Mouse (Mus musculus) bone marrow, adult 2 months (tissue): Measurements from ENCODE around the gene Timp3. TPM values are rescaled to one million over a fixed set of nuclear protein-coding genes. Genes with fewer than 3 reads are reported as not detected.

Experiments
- H3K27ac ChIP-seq: fragments of 200-500 bp; 2 replicates; pipeline ENCODE4 v1.5.1; 2012; ENCODE audit warnings: low read depth, mild to moderate bottlenecking, control low read depth, inconsistent platforms, low read length; ENCODE audit not compliant: control insufficient read depth, poor library complexity, insufficient read depth
- H3K4me1 ChIP-seq: fragments of 200-500 bp; 2 replicates; pipeline ENCODE4 v1.6.1; 2011; ENCODE audit warnings: low read length; ENCODE audit not compliant: control insufficient read depth, insufficient read depth
- H3K4me3 ChIP-seq: fragments of 200-500 bp; replicated peaks from 2 replicates; pipeline ENCODE3; 2011; ENCODE audit warnings: mild to moderate bottlenecking, low read depth, low read length, control low read depth; ENCODE audit not compliant: control insufficient read depth
- CTCF ChIP-seq: fragments of 200-500 bp; IDR thresholded peaks from 2 replicates; pipeline ENCODE4 v1.5.1; 2011; ENCODE audit warnings: low read length, control low read depth; ENCODE audit not compliant: control insufficient read depth, insufficient read depth
- POLR2A ChIP-seq: fragments of 200-500 bp; IDR thresholded peaks from 2 replicates; pipeline ENCODE4 v1.6.1; 2011; ENCODE audit warnings: low read depth, mild to moderate bottlenecking, control low read depth, low read length, borderline replicate concordance; ENCODE audit not compliant: control insufficient read depth
- WGBS: fragments of 180-500 bp; shearing (Covaris S2); methylation state at CpG from one replicate; pipeline ENCODE4 v1.1.7; 2018; 5-methylcytosine and 5-hydroxymethylcytosine counted together
- polyA plus RNA-seq: library from polyadenylated mRNA; stranded (reverse); fragments of >200 nt; gene quantifications from 2 replicates; pipeline ENCODE4 v1.2.4, GENCODE M21; 2011; ENCODE audit warnings: low replicate concordance; ENCODE audit not compliant: missing spikeins, insufficient read depth, insufficient read length

Timp3 gene
- polyA plus RNA-seq, 1 experiment = 32.5 TPM

DNA sequence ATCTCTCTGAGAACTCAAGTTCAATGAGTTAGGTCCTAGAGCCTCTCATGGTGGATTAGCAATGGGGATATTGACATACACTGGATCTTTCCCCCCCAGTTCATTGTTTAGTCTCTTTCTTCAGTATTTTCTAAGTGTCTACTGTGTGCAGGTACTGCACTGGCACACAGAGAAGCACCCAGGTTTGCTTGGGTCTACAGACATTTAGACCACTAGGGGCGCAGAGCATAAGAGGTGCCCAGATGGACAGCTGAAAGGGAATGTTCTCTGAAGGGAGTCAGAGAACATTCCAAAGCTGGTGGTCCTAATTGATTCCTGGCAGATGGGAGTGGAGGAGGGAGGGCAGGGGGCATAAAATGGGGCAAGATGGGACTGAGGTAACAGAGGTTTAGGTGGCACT, 6.3 kb upstream of the Timp3 start:
- H3K4me1 ChIP-seq = no peaks in the 10 kb centered on the region
- no peak for TF ChIP-seq POLR2A
- TF ChIP-seq CTCF = no peak
- no peak overlapping the region for H3K4me3 ChIP-seq
- 69% methylated on average over 1 of the region's 1 CpGs for WGBS
- H3K27ac ChIP-seq = no peak overlapping the region

DNA sequence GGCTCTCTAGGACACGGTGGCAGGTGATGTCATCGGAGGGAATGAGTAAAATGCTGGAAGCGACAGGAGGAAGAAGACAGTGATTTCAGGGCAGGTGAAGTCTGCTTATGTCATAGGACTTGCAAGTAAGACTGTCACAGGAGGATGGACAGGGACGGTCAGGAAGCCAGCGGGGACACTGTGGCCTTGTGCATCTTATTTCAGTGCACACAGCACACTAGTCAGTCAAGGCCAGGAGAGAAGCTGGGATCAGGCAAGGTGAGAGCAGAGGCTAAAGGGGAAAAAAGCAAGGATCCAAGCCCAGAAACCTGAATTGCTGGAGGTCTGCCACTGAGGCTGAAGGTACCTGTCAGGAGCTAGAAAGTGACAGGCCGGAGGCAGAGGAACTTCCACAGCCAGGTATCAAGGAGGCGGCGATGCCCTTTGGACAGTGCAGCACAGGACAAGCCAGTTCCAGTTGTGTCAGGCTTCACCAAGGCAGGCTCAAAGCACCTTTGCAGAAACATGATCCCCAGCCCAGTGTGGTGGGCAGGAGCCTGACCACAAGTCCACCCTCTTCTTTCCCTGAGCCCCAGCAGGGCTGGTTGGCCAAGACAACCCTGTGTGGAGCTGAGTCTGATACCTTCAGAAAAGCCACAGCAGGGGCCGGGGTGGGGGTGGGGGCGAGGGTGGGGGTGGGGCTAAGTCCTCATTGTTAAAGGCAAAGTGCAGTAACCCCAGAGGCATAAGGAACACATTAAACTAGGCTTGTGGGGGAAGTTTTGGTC, 5.4 kb upstream of the Timp3 start:
- no peak overlapping the region for H3K4me3 ChIP-seq
- TF ChIP-seq CTCF (no peak), POLR2A (no peak)
- H3K4me1 ChIP-seq = no peaks in the 10 kb centered on the region
- H3K27ac ChIP-seq = no peak overlapping the region
- 70% methylated on average over 10 of the region's 10 CpGs for WGBS

DNA sequence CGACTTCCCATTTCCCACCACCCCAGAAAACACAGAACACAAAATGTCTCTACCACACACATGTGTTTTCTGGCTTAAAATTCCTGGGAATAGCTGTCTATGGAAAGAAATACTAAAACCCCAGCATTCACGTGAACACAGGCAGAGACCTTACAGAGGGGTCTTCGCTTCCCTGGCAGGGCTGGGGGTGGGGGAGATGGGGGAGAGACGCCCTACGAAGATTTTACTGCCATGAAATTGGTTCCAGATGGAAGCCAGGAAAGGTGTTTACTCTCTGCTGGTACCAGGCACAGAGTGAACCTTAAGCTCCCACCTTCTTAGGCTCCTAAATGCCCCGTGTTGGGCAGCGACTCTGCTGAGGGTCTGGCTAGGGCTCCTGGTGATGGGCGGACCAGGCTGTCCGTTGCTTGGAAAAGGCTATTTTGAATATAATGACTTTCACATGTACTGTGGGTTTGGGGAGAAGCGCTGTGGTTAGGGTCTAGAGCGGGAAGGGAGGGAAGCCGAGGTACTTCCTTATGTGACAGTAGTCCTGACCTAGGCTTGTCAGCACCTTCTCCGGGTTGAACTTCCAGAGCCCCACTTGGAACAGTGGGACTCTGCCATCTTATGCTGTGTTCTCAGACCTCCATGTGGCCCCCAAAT, 4.6 kb upstream of the Timp3 start:
- TF ChIP-seq POLR2A (no peak), CTCF (no peak)
- Histone ChIP-seq H3K4me1 (no peaks in the 10 kb centered on the region), H3K4me3 (no peak overlapping the region), H3K27ac (no peak overlapping the region)
- 17% methylated on average over 13 of the region's 13 CpGs for WGBS

DNA sequence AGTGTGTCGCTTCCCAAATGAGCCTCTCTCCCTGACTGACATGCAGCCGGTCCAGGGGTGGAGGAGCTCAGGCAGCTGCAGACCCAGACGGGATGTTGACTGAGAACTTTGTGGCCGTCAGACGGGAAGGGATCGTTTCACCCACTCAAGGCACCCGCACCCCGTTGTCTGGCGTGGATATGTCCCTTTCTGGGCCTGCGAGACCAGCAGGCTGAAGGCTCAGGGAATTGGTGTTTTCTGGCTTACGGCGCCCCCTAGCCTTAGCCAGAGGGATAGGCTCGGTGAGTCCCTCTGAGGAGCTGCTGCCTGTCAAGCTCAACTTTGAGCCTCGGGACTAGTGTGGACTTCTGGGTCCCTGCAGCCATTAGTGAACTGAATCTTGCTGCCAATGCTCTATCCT, 4.1 kb upstream of the Timp3 start:
- TF ChIP-seq CTCF = peak; percentile 84
- 0 out of 2 replicates have a peak, but pooled peaks have one; percentile 27 for TF ChIP-seq POLR2A
- H3K4me1 ChIP-seq = no peaks in the 10 kb centered on the region
- H3K27ac ChIP-seq = no peak overlapping the region
- WGBS = under 1% methylated on average over 14 of the region's 14 CpGs
- H3K4me3 ChIP-seq = no peak overlapping the region

DNA sequence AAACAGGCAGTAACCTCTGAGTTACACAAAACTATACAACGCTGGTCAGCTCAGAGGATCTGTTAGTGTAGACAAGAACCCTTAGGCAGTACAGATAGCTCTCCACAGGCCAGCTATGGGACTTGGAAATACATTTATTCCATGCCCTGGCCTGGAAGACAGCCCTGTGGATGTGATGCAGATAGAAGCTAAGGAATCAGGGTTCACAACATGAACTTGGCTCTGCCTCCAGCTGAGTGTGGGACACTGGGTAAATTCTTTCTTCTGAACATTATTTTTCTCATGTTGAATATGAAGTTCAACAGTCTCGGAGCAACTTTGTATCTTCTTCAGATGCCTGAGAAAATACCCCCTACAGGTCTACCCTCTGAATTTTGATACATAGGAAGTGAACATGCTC, 2.9 kb upstream of the Timp3 start:
- no peak overlapping the region for H3K4me3 ChIP-seq
- H3K4me1 ChIP-seq = no peaks in the 10 kb centered on the region
- 80% methylated on average over 2 of the region's 2 CpGs for WGBS
- H3K27ac ChIP-seq = no peak overlapping the region
- TF ChIP-seq POLR2A (no peak), CTCF (no peak)

DNA sequence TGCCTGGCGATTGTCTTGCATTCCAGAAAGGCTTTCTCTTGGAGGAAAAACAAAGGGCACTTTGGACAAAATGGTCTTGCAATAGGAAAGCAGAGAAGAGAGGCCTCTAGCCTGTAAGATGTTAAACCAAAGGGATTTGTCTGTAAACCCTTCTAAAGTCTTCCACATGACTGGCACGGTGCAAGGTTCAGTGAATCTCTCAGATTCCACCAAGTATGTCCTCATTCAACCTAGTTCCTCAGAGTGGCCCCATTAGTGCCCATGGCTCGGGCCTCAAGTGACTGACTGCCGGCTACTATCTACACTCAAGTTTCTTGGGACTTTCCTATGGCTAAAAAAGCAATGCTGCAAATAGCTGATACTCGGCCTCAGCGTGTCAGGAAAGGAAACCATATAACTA, 1.8 kb upstream of the Timp3 start:
- no peak overlapping the region for H3K27ac ChIP-seq
- no peaks in the 10 kb centered on the region for H3K4me1 ChIP-seq
- no peak overlapping the region for H3K4me3 ChIP-seq
- TF ChIP-seq POLR2A = no peak
- WGBS = 76% methylated on average over 6 of the region's 6 CpGs

DNA sequence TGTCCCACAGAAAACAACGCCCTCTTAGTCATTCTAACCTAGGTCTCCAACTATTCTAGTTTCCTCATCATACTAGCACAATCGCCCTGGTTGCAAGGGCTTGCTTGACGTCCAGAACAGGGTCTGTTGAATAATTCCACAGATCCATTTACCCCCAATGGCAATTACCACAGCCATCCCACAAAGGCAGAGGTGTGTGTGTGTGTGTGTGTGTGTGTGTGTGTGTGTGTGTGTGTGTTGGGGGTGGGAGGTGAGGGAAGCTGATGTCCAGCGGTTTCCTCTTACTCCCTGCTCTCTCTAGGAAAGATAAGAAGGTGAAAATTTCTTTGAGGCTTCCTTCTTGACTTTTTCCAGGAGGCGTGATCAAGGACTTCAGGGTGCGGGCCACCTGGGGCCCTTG, 377 bp upstream of the Timp3 start:
- WGBS = 55% methylated on average over 6 of the region's 6 CpGs
- TF ChIP-seq CTCF (no peak), POLR2A (no peak)
- H3K4me1 ChIP-seq = no peaks in the 10 kb centered on the region
- no peak overlapping the region for H3K4me3 ChIP-seq
- no peak overlapping the region for H3K27ac ChIP-seq

DNA sequence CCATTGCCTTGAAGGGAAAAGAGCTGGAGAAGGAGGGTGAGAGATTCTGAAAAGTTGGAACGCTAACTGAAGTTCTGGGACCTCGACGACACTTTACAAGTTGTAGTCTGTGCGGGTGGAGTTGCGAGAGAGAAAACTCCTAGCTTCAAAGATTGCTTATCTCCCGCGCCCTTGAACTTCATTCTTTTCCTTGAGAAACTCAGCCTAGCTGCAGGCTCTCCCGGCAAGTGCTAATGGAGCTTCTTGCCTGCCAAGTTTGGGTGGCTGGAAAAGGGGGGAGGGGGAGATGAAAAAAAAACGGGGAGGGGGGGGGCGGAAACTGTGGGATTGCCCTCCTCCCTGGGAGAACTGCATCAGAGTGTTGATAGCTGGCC, 932 bp downstream of the Timp3 start:
- no peaks in the 10 kb centered on the region for H3K4me1 ChIP-seq
- H3K27ac ChIP-seq = no peak overlapping the region
- no peak for TF ChIP-seq CTCF
- no peak for TF ChIP-seq POLR2A
- WGBS = 19% methylated on average over 10 of the region's 10 CpGs
- no peak overlapping the region for H3K4me3 ChIP-seq
